Mouse (Mus musculus) cerebellum, adult 2 months (tissue): ENCODE measurements at regions not wholly inside any gene's neighbourhood (a gene's known extent, or its start where the extent isn't known, plus 50 kb on each side); places are given as distances from the start of the nearest gene placed in this dataset.

ENCODE experiments used
- CTCF ChIP-seq: fragments of 200-500 bp; IDR thresholded peaks from 2 replicates; pipeline ENCODE4 v1.5.1; 2011; ENCODE audit warnings: low read depth, mild to moderate bottlenecking, control low read depth, low read length, moderate library complexity, borderline replicate concordance; ENCODE audit not compliant: insufficient read depth
- POLR2A ChIP-seq: fragments of 200-500 bp; IDR thresholded peaks from 2 replicates; pipeline ENCODE4 v1.6.1; 2011; ENCODE audit warnings: low read length, control low read depth, borderline replicate concordance; ENCODE audit not compliant: insufficient read depth

DNA sequence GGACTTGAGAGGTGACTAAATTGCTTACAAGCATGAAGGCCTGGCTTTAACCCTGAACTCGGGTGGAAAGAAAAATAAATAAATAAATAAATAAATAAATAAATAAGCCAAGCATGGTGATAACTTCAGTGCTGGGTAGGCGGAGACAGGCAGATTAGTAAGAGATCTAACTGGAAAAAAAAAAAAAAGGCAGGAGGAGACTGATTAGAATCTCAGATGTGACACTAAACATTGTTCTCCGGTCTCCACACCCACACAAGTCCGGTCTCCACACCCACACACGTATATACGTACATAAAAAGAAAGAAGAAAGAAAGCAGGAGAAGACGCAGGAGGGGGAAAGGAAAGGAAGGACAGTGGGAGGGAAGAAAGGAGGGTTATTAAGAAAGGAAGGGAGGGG is 267.8 kb downstream of the Dhx15 start:
- TF ChIP-seq CTCF, result no peak
- no peak for TF ChIP-seq POLR2A
